Mouse (Mus musculus): ENCODE results near the gene Trpm8.

DNA sequence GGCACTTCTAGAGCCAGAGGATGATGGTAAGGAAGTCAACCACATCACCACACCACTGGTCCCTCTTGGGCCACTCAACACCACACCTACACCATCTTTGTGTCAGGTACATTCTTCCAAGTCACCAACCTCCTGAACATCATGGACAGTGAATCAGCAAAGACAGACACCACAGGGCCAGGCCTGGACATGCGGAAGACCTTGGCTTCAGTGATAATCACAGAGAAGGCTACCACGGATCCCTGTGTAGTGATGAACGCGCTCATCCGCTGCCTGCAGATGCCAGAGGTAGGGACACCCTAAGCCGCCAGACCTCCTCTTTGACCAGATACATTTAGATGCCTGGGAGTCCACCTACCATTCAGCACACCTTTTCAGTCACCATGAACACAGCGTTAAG lies 49.3 kb upstream of the Trpm8 start:
- no peak for TF ChIP-seq SIN3A (IDR thresholded peaks at IDR 0.05; ENCODE audit: low read length)
- no peak for TF ChIP-seq HCFC1 (IDR thresholded peaks at IDR 0.05; ENCODE audit: low read depth, low read length)
